Mouse (Mus musculus) liver, postnatal 0 days (tissue): ENCODE measurements around the gene Dlgap4. TPM values are rescaled to one million over a fixed set of nuclear protein-coding genes. Genes with fewer than 3 reads are reported as not detected.

Experiments used
- ATAC-seq: fragments of 200-750 bp; cut with Nextera tagmentation; 2 replicates; pipeline ENCODE4 v1.8.0; 2017; ENCODE audit warnings: mild to moderate bottlenecking, moderate library complexity
- DNase-seq: peaks from one replicate; pipeline ENCODE4 v3.0.0-alpha.2; 2016
- H3K27ac ChIP-seq: fragments of 300-500 bp; sonication (generic); 2 replicates; pipeline ENCODE4 v1.5.1; 2014; ENCODE audit warnings: antibody characterized with exemption, moderate library complexity, mild to moderate bottlenecking, low read depth
- H3K27me3 ChIP-seq: fragments of 300-500 bp; sonication (generic); 2 replicates; pipeline ENCODE4 v1.6.1; 2014; ENCODE audit warnings: low read length, control low read depth, mixed read lengths; ENCODE audit not compliant: insufficient read depth
- H3K36me3 ChIP-seq: fragments of 300-500 bp; sonication (generic); replicated peaks from 2 replicates; pipeline ENCODE4 v1.6.1; 2014; ENCODE audit warnings: mild to moderate bottlenecking, control low read depth, low read length, moderate library complexity, mixed read lengths; ENCODE audit not compliant: insufficient read depth
- H3K4me1 ChIP-seq: fragments of 300-500 bp; sonication (generic); 2 replicates; pipeline ENCODE4 v1.6.1; 2014; ENCODE audit warnings: antibody characterized with exemption, mild to moderate bottlenecking, control low read depth; ENCODE audit not compliant: insufficient read depth
- H3K4me2 ChIP-seq: fragments of 300-500 bp; sonication (generic); 2 replicates; pipeline ENCODE4 v1.6.1; 2014; ENCODE audit warnings: low read depth, mild to moderate bottlenecking, low read length, moderate library complexity, mixed read lengths
- H3K4me3 ChIP-seq: fragments of 300-500 bp; sonication (generic); 2 replicates; pipeline ENCODE4 v1.5.1; 2014; ENCODE audit warnings: low read depth, low read length
- H3K9ac ChIP-seq: fragments of 300-500 bp; sonication (generic); replicated peaks from 2 replicates; pipeline ENCODE4 v1.6.1; 2014; ENCODE audit warnings: mild to moderate bottlenecking, moderate library complexity
- H3K9me3 ChIP-seq: fragments of 300-500 bp; sonication (generic); 2 replicates; pipeline ENCODE4 v1.6.1; 2016; ENCODE audit warnings: mild to moderate bottlenecking, control low read depth, low read length, mixed read lengths
- CTCF ChIP-seq: sonication (generic); IDR thresholded peaks from 2 replicates; pipeline ENCODE4 v1.5.1; 2016; ENCODE audit warnings: antibody characterized with exemption, low read depth
- EP300 ChIP-seq: IDR thresholded peaks from 2 replicates; pipeline ENCODE4 v1.6.1; 2016; ENCODE audit warnings: antibody characterized with exemption, low read depth, mild to moderate bottlenecking
- WGBS: fragments of 180-500 bp; shearing (Covaris S2); extraction: QIAGEN DNeasy Blood & Tissue Kit; methylation state at CpG from one replicate; pipeline ENCODE4 v1.1.7; 2014; ENCODE audit not compliant: insufficient replicate concordance; 5-methylcytosine and 5-hydroxymethylcytosine counted together
- polyA plus RNA-seq: library from polyadenylated mRNA; unstranded; fragments of >200 nt; fragmentation: Nextera tagmentation; extraction: Ambion mirVana; gene quantifications from 2 replicates; pipeline ENCODE4 v1.2.1, GENCODE M21; 2015

The Dlgap4 gene
- 10.7 and 14.2 TPM in 2 replicates for polyA plus RNA-seq

DNA sequence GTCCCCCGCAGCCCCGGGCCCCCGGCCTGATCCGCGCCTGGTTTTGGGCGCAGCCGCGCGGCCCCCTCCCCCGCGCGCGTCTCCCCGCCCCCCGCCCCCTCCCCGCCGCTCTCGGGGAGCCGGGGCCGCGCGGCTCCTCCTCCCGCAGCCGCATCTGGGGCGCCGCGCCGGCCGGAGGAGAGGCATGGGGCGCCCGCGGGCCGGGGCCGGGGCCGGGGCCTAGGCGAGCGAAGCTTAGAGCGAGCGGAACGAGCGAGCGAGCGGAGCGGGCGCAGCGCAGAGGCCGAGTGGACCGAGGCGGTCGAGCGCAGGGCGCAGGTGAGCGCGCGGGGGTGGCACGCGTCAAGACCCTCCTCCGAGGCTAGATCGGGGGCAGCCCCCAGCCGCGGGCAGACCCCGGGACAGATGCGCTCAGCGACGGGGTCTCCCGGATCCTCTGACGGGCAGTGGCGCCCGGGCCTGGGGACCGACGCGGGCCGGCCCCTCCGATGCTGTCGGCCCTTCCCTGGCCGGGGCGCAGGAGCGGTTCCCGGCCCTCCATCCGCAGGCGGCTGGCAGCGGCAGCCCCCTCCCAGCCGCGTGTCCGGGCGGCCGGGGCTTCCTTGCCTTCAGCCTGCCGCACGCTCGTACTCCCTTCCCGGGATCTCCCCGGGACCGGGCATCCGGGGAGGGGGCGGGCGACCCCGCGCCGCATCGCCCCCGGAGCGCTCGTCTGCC, at the start of gene Dlgap4:
Gene Dlgap4, plus strand, starts transcription at position 165 of the 717 bp plus-strand sequence.
- Histone ChIP-seq H3K4me2 (peak within 1 kb of the TSS; percentile 74), H3K4me3 (peak within 1 kb of the TSS; percentile 45), H3K4me1 (0 out of 2 replicates have a peak, but pooled peaks cover 6% of the 10 kb centered on the region), H3K9ac (no peak within 1 kb of the TSS), H3K27me3 (peaks cover 69% of the 10 kb centered on the region), H3K27ac (no peak within 1 kb of the TSS), H3K36me3 (no peaks in the 10 kb centered on the region), H3K9me3 (no peaks in the 10 kb centered on the region)
- under 1% methylated on average over 54 of the region's 103 CpGs for WGBS
- no peak for TF ChIP-seq EP300
- no peak for TF ChIP-seq CTCF
- ATAC-seq, result no peak
- no peak for DNase-seq

DNA sequence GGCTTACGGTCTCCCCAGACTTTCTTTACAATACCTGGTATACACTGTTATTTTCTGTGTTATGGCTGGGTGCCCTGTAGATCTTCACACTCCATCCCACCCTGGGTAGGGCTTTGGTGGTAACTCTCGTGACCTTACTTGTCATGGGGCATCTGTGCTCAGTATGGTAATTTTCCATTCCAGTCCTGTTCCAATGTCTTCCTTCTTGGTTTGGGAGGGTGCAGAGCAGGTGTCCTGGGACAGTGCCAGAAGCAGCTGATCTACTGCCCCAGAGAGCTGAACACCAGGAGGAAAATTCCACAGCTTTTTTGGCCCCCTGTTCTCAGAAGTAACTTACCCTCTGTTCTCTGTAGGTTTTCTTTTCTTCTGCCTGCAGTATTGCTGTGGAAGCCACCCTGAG, 47.0 kb upstream of the Dlgap4 start:
- no peak overlapping the region for H3K9ac ChIP-seq
- DNase-seq, result no peak
- H3K9me3 ChIP-seq, result no peaks in the 10 kb centered on the region
- H3K4me2 ChIP-seq, result no peak overlapping the region
- TF ChIP-seq EP300, result no peak
- TF ChIP-seq CTCF, result no peak
- no peak overlapping the region for H3K27ac ChIP-seq
- WGBS, result 88% methylated on average over 2 of the region's 2 CpGs
- no peak overlapping the region for H3K4me3 ChIP-seq
- no peak for ATAC-seq
- no peaks in the 10 kb centered on the region for H3K27me3 ChIP-seq
- no peaks in the 10 kb centered on the region for H3K4me1 ChIP-seq
- peaks cover 25% of the 10 kb centered on the region for H3K36me3 ChIP-seq

DNA sequence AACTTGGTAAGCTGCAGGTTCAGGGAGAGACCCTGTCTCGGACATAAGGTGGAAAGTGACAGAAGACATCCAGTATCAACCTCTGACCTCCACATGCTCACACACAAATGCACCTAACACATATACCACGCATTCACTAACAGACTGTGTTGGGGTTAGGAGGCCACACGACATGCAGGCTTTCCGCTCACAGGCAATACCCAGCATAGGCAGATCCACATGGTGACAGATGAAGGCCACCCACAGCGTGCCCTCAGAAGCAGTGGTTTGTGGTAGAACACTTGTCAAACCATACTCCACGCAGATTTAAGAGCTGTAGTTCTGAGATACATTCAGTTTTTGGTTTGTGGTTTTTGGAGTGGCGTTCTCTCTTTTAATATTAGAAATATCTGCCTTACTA, 44.9 kb upstream of the Dlgap4 start:
- H3K27me3 ChIP-seq, result no peaks in the 10 kb centered on the region
- no peaks in the 10 kb centered on the region for H3K4me1 ChIP-seq
- 78% methylated on average over 7 of the region's 7 CpGs for WGBS
- ATAC-seq (no peak), DNase-seq (no peak)
- H3K4me2 ChIP-seq, result no peak overlapping the region
- no peak for TF ChIP-seq EP300
- no peak overlapping the region for H3K27ac ChIP-seq
- peaks cover 23% of the 10 kb centered on the region for H3K36me3 ChIP-seq
- no peak overlapping the region for H3K9ac ChIP-seq
- H3K9me3 ChIP-seq, result no peaks in the 10 kb centered on the region
- H3K4me3 ChIP-seq, result no peak overlapping the region

DNA sequence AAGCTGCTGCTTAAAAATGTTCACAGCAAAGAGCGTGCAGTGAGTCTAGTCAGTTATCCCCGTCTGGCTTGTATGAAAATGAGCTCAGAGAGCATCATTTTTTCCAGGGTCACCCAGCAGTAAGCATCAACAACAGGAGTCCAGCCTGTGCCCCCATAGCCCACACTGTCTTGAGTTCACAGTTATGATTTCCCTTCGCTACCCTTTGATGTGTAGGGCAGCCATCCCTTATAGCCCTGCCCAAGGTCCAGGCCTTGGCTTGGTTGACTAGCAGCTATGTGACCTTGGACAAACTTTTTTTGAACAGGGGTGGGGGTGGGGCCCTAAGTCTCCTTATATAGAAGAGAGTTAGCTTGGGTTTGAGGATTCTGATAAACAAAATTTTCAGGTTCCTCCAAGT, 44.2 kb upstream of the Dlgap4 start:
- H3K36me3 ChIP-seq, result peaks cover 23% of the 10 kb centered on the region
- WGBS, result 80% methylated on average over 3 of the region's 3 CpGs
- no peak overlapping the region for H3K4me2 ChIP-seq
- TF ChIP-seq EP300, result no peak
- no peak for TF ChIP-seq CTCF
- no peaks in the 10 kb centered on the region for H3K27me3 ChIP-seq
- no peaks in the 10 kb centered on the region for H3K4me1 ChIP-seq
- no peaks in the 10 kb centered on the region for H3K9me3 ChIP-seq
- ATAC-seq (no peak), DNase-seq (no peak)
- no peak overlapping the region for H3K4me3 ChIP-seq
- H3K9ac ChIP-seq, result no peak overlapping the region
- H3K27ac ChIP-seq, result no peak overlapping the region

DNA sequence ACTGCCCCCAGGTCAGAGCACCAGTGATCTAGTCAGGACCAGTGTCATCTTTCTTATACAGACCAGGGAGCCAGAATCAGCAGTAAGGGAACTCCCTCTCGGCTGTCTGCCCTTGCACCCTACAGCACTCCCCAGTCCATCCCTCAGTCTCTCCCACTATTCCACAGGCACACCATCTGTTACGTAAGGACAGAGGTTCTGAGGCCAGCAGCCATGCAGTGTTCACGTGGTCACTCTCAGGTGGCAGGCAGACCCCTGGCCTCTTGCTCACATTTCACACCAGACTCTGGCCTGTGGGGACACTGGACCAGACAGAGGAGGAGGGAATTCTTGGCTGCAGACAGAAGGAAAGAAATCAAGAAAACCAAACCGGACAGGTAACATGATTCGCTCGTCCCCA, 42.0 kb upstream of the Dlgap4 start:
- DNase-seq (no peak), ATAC-seq (peak; percentile 44; the same call in 1 of the 2 replicates)
- Histone ChIP-seq H3K4me2 (no peak overlapping the region), H3K9me3 (no peaks in the 10 kb centered on the region), H3K4me3 (no peak overlapping the region), H3K27ac (no peak overlapping the region), H3K9ac (no peak overlapping the region), H3K27me3 (no peaks in the 10 kb centered on the region), H3K36me3 (peaks cover 18% of the 10 kb centered on the region), H3K4me1 (no peaks in the 10 kb centered on the region)
- 76% methylated on average over 6 of the region's 6 CpGs for WGBS
- TF ChIP-seq EP300, result no peak
- no peak for TF ChIP-seq CTCF

DNA sequence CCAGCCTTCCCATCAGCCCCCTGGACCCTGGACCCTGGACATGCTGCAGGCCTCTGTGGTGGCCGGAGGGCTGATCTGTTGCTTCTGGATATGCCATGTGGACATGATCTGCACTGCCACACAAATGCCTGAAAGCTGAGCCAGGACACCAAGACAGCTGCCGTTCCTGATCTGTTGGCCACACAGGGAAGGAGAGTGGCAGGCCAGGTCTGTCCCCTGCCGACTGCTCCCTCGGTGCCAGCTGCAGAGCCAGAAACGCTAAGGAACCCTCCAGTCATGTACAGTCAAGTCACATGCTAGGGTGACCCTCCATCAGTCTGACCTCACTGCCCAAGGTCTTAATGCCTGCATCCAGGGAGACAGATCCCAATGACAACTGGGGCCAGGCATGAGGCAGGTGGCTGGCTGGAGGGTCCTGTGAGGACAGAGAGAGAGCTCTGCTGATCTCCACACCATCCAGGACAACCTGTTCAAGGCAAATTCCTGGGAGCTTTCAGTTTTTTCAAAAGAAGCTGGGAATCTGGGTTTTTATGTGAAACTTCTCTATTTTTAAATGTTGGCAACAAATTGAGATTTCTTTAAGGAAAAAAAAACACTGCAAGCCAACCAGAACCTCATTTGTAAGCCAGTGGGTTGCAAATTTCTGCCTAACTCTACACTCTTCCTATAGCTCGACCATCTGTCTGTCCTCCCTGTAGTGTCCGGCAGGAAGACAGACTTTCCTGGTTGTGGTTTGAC, 36.5 kb upstream of the Dlgap4 start:
- Histone ChIP-seq H3K4me3 (no peak overlapping the region), H3K4me1 (no peaks in the 10 kb centered on the region), H3K36me3 (no peaks in the 10 kb centered on the region), H3K4me2 (no peak overlapping the region), H3K9ac (no peak overlapping the region), H3K27ac (no peak overlapping the region), H3K27me3 (no peaks in the 10 kb centered on the region), H3K9me3 (no peaks in the 10 kb centered on the region)
- TF ChIP-seq CTCF (no peak), EP300 (no peak)
- ATAC-seq (no peak), DNase-seq (no peak)
- WGBS, result 61% methylated on average over 7 of the region's 7 CpGs
